Mouse (Mus musculus) limb, embryonic 11.5 days (tissue): ENCODE data around the gene Epdr1. TPM values are rescaled to one million over a fixed set of nuclear protein-coding genes. Genes with fewer than 3 reads are reported as not detected.

Experiments
- ATAC-seq: fragments of 200-750 bp; cut with Nextera tagmentation; 2 replicates; pipeline ENCODE4 v1.8.0; 2017; ENCODE audit warnings: low read depth; ENCODE audit not compliant: insufficient number of reproducible peaks, low FRiP score, low TSS enrichment
- DNase-seq: peaks from one replicate; pipeline ENCODE4 v3.0.0-alpha.2; 2015; ENCODE audit warnings: low spot score
- H3K27ac ChIP-seq: fragments of 300-500 bp; sonication (generic); replicated peaks from 2 replicates; pipeline ENCODE4 v1.5.1; 2014; ENCODE audit warnings: low read depth, mild to moderate bottlenecking, low read length
- H3K27me3 ChIP-seq: fragments of 300-500 bp; sonication (generic); 2 replicates; pipeline ENCODE4 v1.6.1; 2014; ENCODE audit warnings: mild to moderate bottlenecking, low read length, mixed read lengths; ENCODE audit not compliant: control insufficient read depth, insufficient read depth
- H3K36me3 ChIP-seq: fragments of 300-500 bp; sonication (generic); 2 replicates; pipeline ENCODE4 v1.6.1; 2014; ENCODE audit warnings: mild to moderate bottlenecking, low read length, moderate library complexity, mixed read lengths; ENCODE audit not compliant: control insufficient read depth, insufficient read depth
- H3K4me1 ChIP-seq: fragments of 300-500 bp; sonication (generic); 2 replicates; pipeline ENCODE4 v1.6.1; 2014; ENCODE audit warnings: low read length, mixed read lengths; ENCODE audit not compliant: control insufficient read depth, insufficient read depth
- H3K4me2 ChIP-seq: fragments of 300-500 bp; sonication (generic); 2 replicates; pipeline ENCODE4 v1.6.1; 2014; ENCODE audit warnings: low read depth, mild to moderate bottlenecking, moderate library complexity; ENCODE audit not compliant: severe bottlenecking
- H3K4me3 ChIP-seq: fragments of 300-500 bp; sonication (generic); 2 replicates; pipeline ENCODE4 v1.5.1; 2014; ENCODE audit warnings: low read depth, low read length
- H3K9ac ChIP-seq: fragments of 300-500 bp; sonication (generic); 2 replicates; pipeline ENCODE4 v1.6.1; 2014; ENCODE audit warnings: mild to moderate bottlenecking, low read length
- H3K9me3 ChIP-seq: fragments of 300-500 bp; sonication (generic); 2 replicates; pipeline ENCODE4 v1.6.1; 2016; ENCODE audit warnings: low read length; ENCODE audit not compliant: control insufficient read depth
- WGBS: fragments of 180-500 bp; shearing (Covaris S2); extraction: QIAGEN DNeasy Blood & Tissue Kit; methylation state at CpG from one replicate; pipeline ENCODE4 v1.1.7; 2014; 5-methylcytosine and 5-hydroxymethylcytosine counted together
- polyA plus RNA-seq: library from polyadenylated mRNA; unstranded; fragments of >200 nt; fragmentation: Nextera tagmentation; extraction: Ambion mirVana; gene quantifications from 2 replicates; pipeline ENCODE4 v1.2.1, GENCODE M21; 2014

Epdr1 gene
- polyA plus RNA-seq = 10.1 and 11.6 TPM in 2 replicates

DNA sequence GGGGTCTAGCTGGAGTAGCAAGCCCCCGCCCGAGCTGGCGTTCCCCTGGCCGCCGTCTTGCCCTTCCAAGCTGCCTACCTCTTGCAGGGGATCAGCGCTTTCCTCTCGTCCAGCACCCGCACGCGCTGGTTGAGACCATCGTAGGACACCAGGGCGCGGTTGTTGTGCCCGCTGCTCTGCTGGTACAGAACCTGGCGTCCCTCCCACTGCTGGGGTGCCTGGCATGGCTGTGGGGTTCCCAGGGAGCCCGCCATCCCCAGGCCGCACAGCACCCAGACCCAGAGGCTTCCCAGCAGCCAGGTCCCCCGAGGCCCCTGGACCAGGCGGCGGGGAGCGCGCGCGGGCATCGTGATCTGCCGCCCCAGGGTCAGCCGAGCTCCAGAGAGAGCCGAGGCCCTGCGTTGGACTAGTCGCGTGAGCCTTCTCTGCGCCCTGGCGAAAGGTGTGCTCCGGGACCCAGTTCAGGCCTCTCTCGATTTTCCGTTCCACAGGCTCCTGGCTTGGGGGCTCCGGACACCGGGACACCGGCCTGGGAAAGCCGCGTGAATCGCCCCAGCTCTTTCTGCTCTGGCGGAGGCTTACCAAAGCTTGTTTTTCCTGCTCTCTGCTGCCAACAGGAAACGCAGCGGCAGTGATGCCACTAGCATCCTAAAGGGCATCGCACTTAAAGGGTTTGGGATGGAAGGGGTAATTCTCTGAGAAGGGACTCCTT lies at the start of gene Epdr1:
Epdr1 (minus strand) TSS at position 712 of the 712 bp plus-strand sequence.
- H3K4me3 ChIP-seq = peak within 1 kb of the TSS; percentile 68
- no peak within 1 kb of the TSS for H3K27ac ChIP-seq
- H3K36me3 ChIP-seq = no peaks in the 10 kb centered on the region
- peak within 1 kb of the TSS; percentile 87 for H3K9ac ChIP-seq
- H3K4me1 ChIP-seq = peaks cover 4% of the 10 kb centered on the region; the same call in 1 of the 2 replicates
- ATAC-seq (peak; percentile 77), DNase-seq (peak; percentile 81)
- no peaks in the 10 kb centered on the region for H3K9me3 ChIP-seq
- WGBS = under 1% methylated on average over 43 of the region's 46 CpGs
- peak within 1 kb of the TSS; percentile 95 for H3K4me2 ChIP-seq
- peaks cover 9% of the 10 kb centered on the region for H3K27me3 ChIP-seq

DNA sequence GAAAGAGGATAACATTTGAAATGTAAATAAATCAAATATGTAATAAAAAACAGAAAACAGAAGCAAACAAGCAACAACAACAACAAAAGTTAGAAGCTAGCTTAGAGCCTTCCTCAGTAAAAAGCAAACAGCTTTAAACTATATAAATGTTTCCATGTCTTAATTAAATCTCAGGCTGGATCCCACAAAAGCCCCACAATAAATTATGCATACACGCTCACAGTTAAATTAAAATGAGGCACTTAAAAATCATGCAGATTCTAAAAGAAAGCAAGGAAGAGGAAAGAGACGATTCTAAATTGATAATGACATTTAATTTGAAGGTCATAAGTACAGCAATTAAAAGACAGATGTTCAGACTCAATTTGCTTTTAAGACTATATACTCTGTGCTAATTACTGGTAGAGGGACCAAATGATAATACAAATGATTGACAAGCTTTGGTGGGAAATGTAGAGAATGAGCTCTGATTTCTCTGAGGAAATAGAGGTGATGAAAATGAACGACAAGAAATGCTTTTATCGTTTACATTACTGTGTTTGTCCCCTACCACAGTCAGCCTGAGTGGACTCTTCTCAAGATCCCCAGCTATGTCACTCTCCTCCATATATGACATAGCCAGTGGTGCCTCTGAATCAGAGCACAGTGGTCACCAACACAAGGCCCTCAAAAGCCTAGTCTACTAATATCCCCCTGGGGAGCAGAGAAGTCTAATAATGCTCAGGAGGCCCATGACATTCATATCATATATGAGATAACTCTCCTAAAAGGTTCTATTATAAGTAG lies 48.8 kb upstream of the Epdr1 start:
- Histone ChIP-seq H3K36me3 (no peaks in the 10 kb centered on the region), H3K9ac (no peak overlapping the region), H3K9me3 (no peaks in the 10 kb centered on the region), H3K4me1 (no peaks in the 10 kb centered on the region), H3K27me3 (no peaks in the 10 kb centered on the region), H3K4me2 (no peak overlapping the region), H3K27ac (no peak overlapping the region), H3K4me3 (no peak overlapping the region)
- DNase-seq = no peak
- no peak for ATAC-seq
- WGBS = 78% methylated on average over 4 of the region's 4 CpGs

DNA sequence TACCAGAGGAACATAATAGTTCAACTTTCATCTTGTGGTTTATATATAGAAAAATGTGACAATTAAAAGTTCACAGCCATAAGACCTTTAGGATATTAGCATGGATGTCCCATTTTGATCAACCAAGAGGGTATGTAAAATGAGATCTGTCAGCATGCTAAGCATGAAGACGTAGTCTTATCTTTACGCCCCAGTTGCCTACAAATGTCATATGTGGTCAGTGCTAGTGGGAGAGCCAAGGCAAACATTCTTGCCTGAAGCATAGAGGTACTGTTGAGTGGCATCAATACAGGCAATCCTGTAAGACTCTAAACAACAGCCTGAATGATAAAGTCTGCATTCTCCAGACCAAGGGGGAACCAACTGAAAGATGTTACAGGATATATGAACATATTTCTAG lies 32.7 kb upstream of the Epdr1 start:
- DNase-seq = no peak
- H3K9me3 ChIP-seq = no peaks in the 10 kb centered on the region
- H3K27ac ChIP-seq = no peak overlapping the region
- no peak overlapping the region for H3K4me3 ChIP-seq
- no peaks in the 10 kb centered on the region for H3K36me3 ChIP-seq
- no peaks in the 10 kb centered on the region for H3K4me1 ChIP-seq
- whole genome bisulfite sequencing = 90% methylated on average over 2 of the region's 2 CpGs
- H3K4me2 ChIP-seq = no peak overlapping the region
- no peak overlapping the region for H3K9ac ChIP-seq
- no peaks in the 10 kb centered on the region for H3K27me3 ChIP-seq
- no peak for ATAC-seq

DNA sequence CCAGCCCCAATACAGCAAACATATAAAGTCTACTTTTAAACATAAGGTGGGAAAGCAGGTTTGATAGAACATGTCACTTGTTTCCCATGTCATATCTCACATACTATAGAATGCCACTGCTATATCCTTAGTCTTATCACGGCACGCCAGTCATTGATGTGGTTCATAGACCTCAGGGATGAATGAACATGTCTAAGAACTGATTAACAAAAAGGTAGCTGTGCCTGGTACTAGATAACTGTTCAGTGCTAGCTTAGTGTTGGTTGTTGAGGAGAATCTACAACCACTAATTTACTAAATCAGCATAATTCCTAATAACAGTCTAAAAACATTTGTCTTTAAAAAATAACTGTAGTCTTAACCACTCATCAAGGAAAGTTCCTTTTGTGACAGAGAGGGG lies 30.1 kb upstream of the Epdr1 start:
- 87% methylated on average over 2 of the region's 2 CpGs for WGBS

DNA sequence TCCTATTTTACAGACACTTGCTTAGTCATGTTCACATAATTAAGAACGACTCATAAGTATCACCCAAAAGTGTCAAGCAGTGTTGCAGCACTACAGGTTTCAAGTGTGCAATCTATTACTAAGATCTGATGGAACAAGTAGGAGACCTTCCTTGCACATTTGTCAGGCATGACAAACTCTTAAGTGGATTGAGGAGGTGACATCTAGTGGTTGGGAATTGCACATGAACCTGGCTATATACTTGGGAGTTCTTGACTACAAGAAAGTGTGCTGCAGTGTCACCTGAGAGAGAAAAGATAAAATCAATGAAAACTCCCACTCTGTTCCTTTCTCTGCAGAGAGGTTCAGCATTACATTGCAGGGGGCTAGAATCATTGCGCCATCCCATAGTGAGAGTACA lies 24.5 kb upstream of the Epdr1 start:
- no peaks in the 10 kb centered on the region for H3K4me1 ChIP-seq
- H3K36me3 ChIP-seq = no peaks in the 10 kb centered on the region
- no peak overlapping the region for H3K4me3 ChIP-seq
- WGBS = 64% methylated on average over 2 of the region's 2 CpGs
- ATAC-seq (no peak), DNase-seq (no peak)
- no peak overlapping the region for H3K9ac ChIP-seq
- no peak overlapping the region for H3K4me2 ChIP-seq
- no peak overlapping the region for H3K27ac ChIP-seq
- H3K27me3 ChIP-seq = no peaks in the 10 kb centered on the region
- H3K9me3 ChIP-seq = no peaks in the 10 kb centered on the region

More for the DNA sequence above, 30.1 kb upstream of the Epdr1 start:
- H3K27ac ChIP-seq = no peak overlapping the region
- no peaks in the 10 kb centered on the region for H3K27me3 ChIP-seq
- DNase-seq (no peak), ATAC-seq (no peak)
- H3K36me3 ChIP-seq = no peaks in the 10 kb centered on the region
- no peak overlapping the region for H3K4me2 ChIP-seq
- H3K4me1 ChIP-seq = no peaks in the 10 kb centered on the region
- no peak overlapping the region for H3K9ac ChIP-seq
- no peak overlapping the region for H3K4me3 ChIP-seq
- no peaks in the 10 kb centered on the region for H3K9me3 ChIP-seq

DNA sequence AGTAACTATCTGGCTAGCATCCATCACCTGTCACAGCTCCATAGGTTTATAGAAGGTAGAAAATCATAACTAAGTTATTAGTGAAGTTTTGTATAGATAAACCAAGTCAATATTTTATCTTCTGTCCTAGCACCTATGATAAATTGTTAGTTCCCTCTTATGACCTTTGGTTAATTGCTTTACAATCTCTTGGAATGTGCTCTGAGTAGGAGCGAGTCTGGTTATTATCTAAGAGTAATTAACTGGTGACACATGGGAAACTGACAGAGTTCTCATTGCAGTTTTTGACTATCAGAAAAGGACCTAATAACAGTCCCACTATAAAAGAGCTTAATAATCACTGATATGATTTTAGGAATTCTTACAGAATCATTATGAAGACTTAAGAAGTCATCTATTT lies 23.8 kb upstream of the Epdr1 start:
- no peak overlapping the region for H3K4me3 ChIP-seq
- DNase-seq (no peak), ATAC-seq (no peak)
- H3K27ac ChIP-seq = no peak overlapping the region
- H3K36me3 ChIP-seq = no peaks in the 10 kb centered on the region
- no peaks in the 10 kb centered on the region for H3K4me1 ChIP-seq
- H3K9ac ChIP-seq = no peak overlapping the region
- H3K9me3 ChIP-seq = no peaks in the 10 kb centered on the region
- no peak overlapping the region for H3K4me2 ChIP-seq
- H3K27me3 ChIP-seq = no peaks in the 10 kb centered on the region
- 20% methylated on average over 1 of the region's 1 CpGs for WGBS

DNA sequence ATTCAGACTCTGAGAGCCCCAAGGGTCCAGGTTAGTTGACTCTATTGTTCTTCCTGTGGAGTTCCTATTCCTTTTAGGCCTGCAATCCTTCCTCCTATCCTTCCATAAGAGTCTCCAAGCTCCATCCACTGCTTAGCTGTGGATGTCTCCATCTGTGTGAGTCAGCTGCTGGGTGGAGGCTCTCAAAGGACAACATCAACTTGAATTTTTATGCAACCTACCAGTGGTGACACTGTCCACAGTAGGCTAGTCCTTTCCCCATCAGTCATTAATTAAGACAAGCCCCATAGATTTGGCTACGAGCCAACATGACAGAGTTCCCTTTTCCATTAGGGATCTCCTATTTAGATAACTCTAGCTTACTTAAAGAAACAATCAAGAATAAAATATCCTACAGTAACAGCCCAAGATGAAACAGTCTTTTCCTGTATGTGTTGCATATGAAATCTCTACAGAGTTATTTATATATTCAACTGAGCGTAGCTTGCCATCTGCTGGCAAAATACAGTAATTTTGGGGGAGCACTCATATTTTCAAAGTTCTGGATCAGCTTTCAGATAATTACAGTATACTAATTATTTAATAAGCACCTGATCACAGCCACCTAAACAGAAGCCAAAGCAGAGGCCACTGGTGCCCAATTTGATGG lies 20.6 kb upstream of the Epdr1 start:
- ATAC-seq = no peak
- H3K4me3 ChIP-seq = no peak overlapping the region
- no peak overlapping the region for H3K9ac ChIP-seq
- no peaks in the 10 kb centered on the region for H3K27me3 ChIP-seq
- H3K36me3 ChIP-seq = no peaks in the 10 kb centered on the region
- no peak for DNase-seq
- 88% methylated on average over 2 of the region's 2 CpGs for WGBS
- no peaks in the 10 kb centered on the region for H3K9me3 ChIP-seq
- H3K4me1 ChIP-seq = no peaks in the 10 kb centered on the region
- H3K27ac ChIP-seq = no peak overlapping the region
- H3K4me2 ChIP-seq = no peak overlapping the region

DNA sequence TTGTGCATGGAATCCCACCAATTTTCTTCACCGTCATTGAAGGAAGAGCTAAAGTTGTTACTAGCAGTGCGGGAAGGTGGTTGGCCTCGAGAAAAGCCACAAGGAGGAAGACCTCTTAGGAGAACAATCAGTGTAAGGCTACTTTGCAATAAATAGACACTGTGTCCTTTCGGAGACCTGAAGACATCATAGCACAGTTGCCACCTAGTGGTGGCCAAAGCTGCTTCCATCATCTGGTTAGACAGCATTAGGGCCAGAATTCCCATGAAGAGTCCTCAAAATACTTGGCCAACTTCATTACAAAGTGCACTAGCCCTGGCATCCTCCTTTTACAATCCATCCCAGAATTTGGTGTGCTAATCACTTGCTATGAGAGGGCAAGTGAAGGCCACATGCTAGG lies 16.4 kb upstream of the Epdr1 start:
- Histone ChIP-seq H3K36me3 (no peaks in the 10 kb centered on the region), H3K9ac (no peak overlapping the region), H3K9me3 (no peaks in the 10 kb centered on the region), H3K4me3 (no peak overlapping the region), H3K27ac (no peak overlapping the region), H3K4me2 (no peak overlapping the region), H3K4me1 (no peaks in the 10 kb centered on the region), H3K27me3 (no peaks in the 10 kb centered on the region)
- 77% methylated on average over 4 of the region's 4 CpGs for WGBS
- DNase-seq (no peak), ATAC-seq (no peak)
